Mouse (Mus musculus) left cerebral cortex, postnatal 4 days (tissue): Measurements from ENCODE around the gene Gm29776. TPM values are rescaled to one million over a fixed set of nuclear protein-coding genes. Genes with fewer than 3 reads are reported as not detected.

Experiments
- DNase-seq: peaks from one replicate; pipeline ENCODE4 v3.0.0-alpha.2; 2022
- intact Hi-C: fragments of 180-260 bp; cut with DNase I; formaldehyde crosslinking; loops from one replicate; pipeline ENCODE4 v1.15.1; 2025
- microRNA-seq: library from miRNA; unstranded; fragments of <30 nt; microRNA quantifications from one replicate; pipeline ENCODE4 v1.2.0, GENCODE M21; 2022
- total RNA-seq, 2 experiments: library from RNA; stranded (reverse); gene quantifications; 2 replicates each; pipeline ENCODE4 v1.2.3; 2021

Gm29776 gene
- total RNA-seq, 2 experiments from 2014 or later = not detected

- intact Hi-C loops = no loop called here
- DNase-seq = no peak
These were observed 38.6 kb downstream of the Gm29776 start for GRCm38 (mm10) chr14:54660009-54660408.

- intact Hi-C loops = no loop called here
- DNase-seq = peak; percentile 88
These were observed 45.1 kb downstream of the Gm29776 start for GRCm38 (mm10) chr14:54653496-54653895.

GRCm38 (mm10) chr14:54652787-54653186, 45.8 kb downstream of the Gm29776 start:
- intact Hi-C loops = no loop called here
- DNase-seq = no peak

DNA sequence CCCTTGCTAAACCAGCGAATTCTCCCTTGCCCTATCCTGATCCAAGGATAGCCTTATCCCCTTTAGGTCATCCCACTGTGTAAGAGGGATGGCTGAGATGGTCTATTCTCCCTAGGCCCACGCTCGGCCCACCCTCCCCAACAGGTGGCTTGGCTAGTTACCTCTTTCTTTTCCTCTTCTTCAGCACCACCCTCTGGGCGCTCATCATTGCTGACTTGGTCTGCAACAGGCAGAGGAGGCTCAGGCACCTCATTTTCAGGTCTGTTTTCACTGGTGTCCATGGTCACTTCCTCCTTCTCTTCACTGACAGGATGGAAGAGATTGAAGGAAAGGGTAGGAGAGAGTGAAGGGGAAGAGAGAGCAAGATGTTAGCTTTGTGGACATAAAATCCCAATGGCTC, 47.1 kb downstream of the Gm29776 start:
- intact Hi-C loops = no loop called here
- no peak for DNase-seq

DNA sequence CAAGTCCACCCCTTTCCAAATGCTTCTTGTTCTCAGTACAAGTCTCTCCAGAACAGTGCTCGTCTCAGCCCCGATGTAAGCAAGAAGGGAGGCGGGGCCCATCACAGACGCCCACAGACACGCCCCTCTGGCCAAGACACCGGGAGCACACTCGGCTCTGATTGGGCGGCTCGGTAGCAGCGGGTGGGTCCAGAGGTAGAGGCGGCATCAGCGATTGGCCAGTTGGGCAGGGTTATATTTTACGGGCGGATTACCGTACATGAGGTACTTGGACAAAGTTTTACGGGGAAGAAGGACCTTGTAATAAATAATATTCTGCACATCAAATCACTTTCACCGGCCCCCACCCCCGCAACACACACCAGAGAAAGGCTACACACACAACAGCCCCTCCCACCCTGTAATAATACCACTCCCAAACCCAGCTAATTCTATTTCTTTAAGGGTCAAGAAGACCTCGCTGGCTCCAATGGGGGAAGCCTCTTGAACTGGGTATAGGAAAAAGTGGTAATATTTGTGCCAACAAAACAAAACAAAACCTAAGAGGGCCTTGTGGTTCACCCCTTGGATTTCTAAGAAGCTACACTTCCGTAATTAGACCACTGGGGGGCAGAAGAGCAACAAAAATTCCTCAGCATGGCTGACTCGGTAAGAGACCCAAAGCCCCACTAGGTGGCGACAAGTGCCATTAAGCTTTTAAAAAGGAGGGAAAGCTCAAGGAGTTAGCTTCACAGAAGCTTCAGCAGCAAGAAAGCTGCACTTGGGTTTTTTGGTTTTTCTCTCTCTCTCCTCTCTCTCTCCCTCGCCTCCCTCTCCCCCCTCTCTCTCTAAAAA, 47.8 kb downstream of the Gm29776 start:
- peak; percentile 92 for DNase-seq
- intact Hi-C loops = no loop called here

DNA sequence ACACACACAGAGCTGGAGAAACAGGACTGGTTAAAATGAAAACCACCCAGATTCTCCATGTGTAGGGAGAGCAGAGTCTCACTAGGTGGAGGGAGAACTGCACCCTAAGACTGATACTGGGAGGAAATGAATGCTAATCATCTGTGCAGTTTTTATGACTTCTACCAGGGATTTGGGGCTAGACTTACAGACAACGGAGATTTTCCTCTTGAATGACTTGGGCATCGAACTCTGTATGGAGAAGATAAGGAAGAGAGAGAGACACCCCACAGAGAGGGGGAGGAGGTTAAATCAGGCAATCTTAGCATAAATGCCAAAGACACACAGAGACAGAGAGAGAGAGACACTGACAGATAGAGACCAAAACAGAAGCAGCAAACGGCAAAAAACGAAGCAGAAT, 50.7 kb downstream of the Gm29776 start:
- no peak for DNase-seq
- intact Hi-C loops = loop anchor here (10.0 kb wide), 1 partner anchor 233 kb away; the partner anchor contains the start of gene Slc7a7

GRCm38 (mm10) chr14:54646898-54647636, 51.6 kb downstream of the Gm29776 start:
- intact Hi-C loops = loop anchor here (10.0 kb wide), 1 partner anchor 232 kb away; the partner anchor contains the start of gene Slc7a7
- no peak for DNase-seq

GRCm38 (mm10) chr14:54646455-54646854, 52.2 kb downstream of the Gm29776 start:
- intact Hi-C loops = loop anchor here (10.0 kb wide), 1 partner anchor 232 kb away; the partner anchor contains the start of gene Slc7a7
- DNase-seq = no peak

- intact Hi-C loops = loop anchor here (5.0 to 10.0 kb wide), 4 partner anchors 77 to 582 kb away; partner anchors contain the start of gene Slc7a7
- DNase-seq = no peak
These were observed 54.3 kb downstream of the Gm29776 start for GRCm38 (mm10) chr14:54644294-54644693.

DNA sequence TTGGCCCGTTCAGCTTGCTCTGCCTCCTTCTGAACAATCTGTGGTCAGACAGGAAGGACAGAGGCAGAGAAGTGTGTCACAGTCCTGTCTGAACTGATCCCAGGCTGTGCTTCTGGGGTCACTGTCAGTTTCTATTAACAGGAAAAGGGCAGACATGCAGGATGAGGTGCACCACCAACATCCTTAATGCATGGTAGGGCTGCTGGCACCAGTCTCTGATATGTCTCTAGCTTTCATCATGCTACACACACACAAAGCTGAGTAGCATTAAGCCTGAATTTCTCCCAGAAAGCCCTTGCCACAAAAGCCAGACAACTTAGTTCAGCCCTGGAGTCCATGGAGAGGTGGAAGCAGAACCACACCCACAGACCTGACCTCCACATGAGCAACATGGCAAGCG, 55.6 kb downstream of the Gm29776 start:
- DNase-seq = no peak
- intact Hi-C loops = loop anchor here (5.0 to 10.0 kb wide), 4 partner anchors 76 to 581 kb away; partner anchors contain the start of gene Slc7a7

Small RNAs within 50 kb of the gene (microRNA-seq; reads per million reads assigned to microRNA genes)
- gene Mir6948 = not detected

Other genes starting within 250 kb of the Gm29776 start
- 10 to 100 TPM; 39.6 to 39.8 TPM for gene Lrp10, start 234.7 kb downstream of the Gm29776 start, total RNA-seq
- 10 to 100 TPM; 15.0 to 17.2 TPM for gene Rem2, start 222.7 kb downstream of the Gm29776 start, total RNA-seq
- gene Prmt5, start 181.3 kb downstream of the Gm29776 start, total RNA-seq = 10 to 100 TPM; 93.2 to 99.2 TPM
- 1 to 10 TPM; 8.1 to 9.1 TPM for gene Haus4, start 144.2 kb downstream of the Gm29776 start, total RNA-seq
- gene Ajuba, start 121.3 kb downstream of the Gm29776 start, total RNA-seq = 1 to 10 TPM; 4.2 TPM
- gene 4931414P19Rik, start 92.8 kb downstream of the Gm29776 start, total RNA-seq = 1 to 10 TPM; 3.2 to 4.4 TPM
- 100 to 1,000 TPM; 182 to 197 TPM for gene Psmb5, start 80.8 kb downstream of the Gm29776 start, total RNA-seq
- not detected for gene Psmb11, start 77.4 kb downstream of the Gm29776 start, total RNA-seq
- gene Gm17606, start 57.9 kb downstream of the Gm29776 start, total RNA-seq = not detected
- gene Cdh24, start 57.5 kb downstream of the Gm29776 start, total RNA-seq = 10 to 100 TPM; 17.2 to 20.7 TPM
- 10 to 100 TPM; 27.4 to 30.2 TPM for gene 1700123O20Rik, start 12.6 kb downstream of the Gm29776 start, total RNA-seq
- 100 to 1,000 TPM; 273 to 279 TPM for gene Acin1, start 11.9 kb downstream of the Gm29776 start, total RNA-seq
- not detected for gene Cebpe, start 13.3 kb upstream of the Gm29776 start, total RNA-seq
- 10 to 100 TPM; 33.7 to 36.5 TPM for gene Slc7a8, start 83.1 kb upstream of the Gm29776 start, total RNA-seq
- not detected for gene Rnf212b, start 115.3 kb upstream of the Gm29776 start, total RNA-seq
- gene Homez, start 172.1 kb upstream of the Gm29776 start, total RNA-seq = 10 to 100 TPM in 1 of 2 experiments, 1 to 10 TPM in 1; 7.9 to 17.0 TPM
- 10 to 100 TPM; 50.0 to 54.6 TPM for gene Ppp1r3e, start 178.7 kb upstream of the Gm29776 start, total RNA-seq
- 10 to 100 TPM; 49.9 to 54.6 TPM for gene Bcl2l2, start 184.5 kb upstream of the Gm29776 start, total RNA-seq
- not detected for gene Gm20521, start 184.6 kb upstream of the Gm29776 start, total RNA-seq
- 100 to 1,000 TPM; 325 to 354 TPM for gene Pabpn1, start 193.7 kb upstream of the Gm29776 start, total RNA-seq
- 100 to 1,000 TPM; 345 to 405 TPM for gene Slc22a17, start 214.3 kb upstream of the Gm29776 start, total RNA-seq
- gene Efs, start 227.3 kb upstream of the Gm29776 start, total RNA-seq = 10 to 100 TPM; 15.0 to 15.9 TPM
- not detected for gene Il25, start 233.9 kb upstream of the Gm29776 start, total RNA-seq
- gene Cmtm5, start 237.4 kb upstream of the Gm29776 start, total RNA-seq = 10 to 100 TPM in 1 of 2 experiments, 1 to 10 TPM in 1; 7.5 to 11.1 TPM